Mouse (Mus musculus) myocyte (in vitro differentiated cells): ENCODE measurements around the gene Auts2.

Experiments
- E2F4 ChIP-seq: IDR thresholded peaks from one replicate; pipeline ENCODE4 v1.6.1; 2011; ENCODE audit warnings: mild to moderate bottlenecking, control low read depth, moderate library complexity; ENCODE audit not compliant: insufficient read depth
- MYOG ChIP-seq, 3 experiments: IDR thresholded peaks; one replicate each; pipeline ENCODE4 v1.6.1; 2011; ENCODE audit warnings: control low read depth in 2 of 3, low read depth in 2 of 3, mild to moderate bottlenecking in 2 of 3; ENCODE audit not compliant: insufficient read length in 2 of 3, control insufficient read depth in 1 of 3, insufficient read depth in 1 of 3
- POLR2A ChIP-seq: IDR thresholded peaks from one replicate; pipeline ENCODE4 v1.6.1; 2011; ENCODE audit warnings: low read depth, mild to moderate bottlenecking, control low read depth, moderate library complexity; ENCODE audit not compliant: insufficient read length
- POLR2AphosphoS2 ChIP-seq: IDR thresholded peaks from one replicate; pipeline ENCODE4 v1.6.1; 2011; ENCODE audit warnings: low read depth, control low read depth; ENCODE audit not compliant: insufficient read length
- TCF12 ChIP-seq: IDR thresholded peaks from one replicate; pipeline ENCODE4 v1.6.1; 2011; ENCODE audit warnings: mild to moderate bottlenecking, control low read depth; ENCODE audit not compliant: poor library complexity, insufficient read depth, severe bottlenecking
- USF1 ChIP-seq: IDR thresholded peaks from one replicate; pipeline ENCODE4 v1.6.1; 2011; ENCODE audit warnings: low read depth, mild to moderate bottlenecking, control low read depth, moderate library complexity

DNA sequence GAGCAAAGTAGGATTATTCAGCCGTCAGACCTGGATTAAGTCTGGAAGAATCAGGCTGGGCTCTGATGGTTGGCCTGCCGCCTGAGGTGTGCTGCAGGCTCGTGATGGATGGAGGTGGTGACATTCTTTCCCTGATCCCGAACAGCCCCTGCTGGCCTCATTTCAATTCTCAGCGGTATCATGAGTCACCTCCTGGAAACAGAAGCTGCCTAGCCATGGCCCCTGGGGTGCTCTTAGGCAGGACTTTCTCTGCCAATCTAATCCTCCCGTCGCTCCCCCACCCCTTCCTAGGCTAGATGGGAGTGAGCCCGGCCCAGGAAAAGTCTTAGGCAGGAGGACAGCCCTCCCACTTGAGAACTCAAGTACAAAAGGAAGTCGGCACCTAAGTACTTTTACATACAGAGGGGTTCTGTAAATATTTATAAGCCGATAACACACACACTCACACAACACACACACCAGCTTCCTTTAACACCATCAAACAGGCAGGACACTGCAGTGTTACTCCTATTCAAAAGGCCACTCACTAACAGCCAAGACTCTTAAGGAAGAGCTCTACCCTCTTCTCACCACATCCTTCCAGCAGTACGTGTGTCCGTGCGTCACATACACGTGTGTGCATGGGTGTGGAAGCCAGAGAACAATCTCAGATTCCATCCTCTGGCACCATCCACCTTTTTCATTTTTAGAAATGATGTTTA is 1027.3 kb downstream of the Auts2 start:
- TF ChIP-seq POLR2A (no peak), POLR2AphosphoS2 (no peak), MYOG (IDR thresholded peaks at IDR 0.05; ENCODE audit: control insufficient read depth in 1 of 3, insufficient read depth in 1 of 3, insufficient read length in 2 of 3, low read depth in 2 of 3) (no peak), TCF12 (no peak), USF1 (no peak), E2F4 (no peak)
